Mouse (Mus musculus) left cerebral cortex, postnatal 10 days (tissue): ENCODE measurements at regions not wholly inside any gene's neighbourhood (a gene's known extent, or its start where the extent isn't known, plus 50 kb on each side); places are given as distances from the start of the nearest gene placed in this dataset.
"Not testable (repeated sequence)": the region's sequence is repeated elsewhere in the genome, so short reads cannot be mapped to it uniquely, and the experiment has no call there.

Experiments
- DNase-seq, 2 experiments: peaks; one replicate each; pipeline ENCODE4 v3.0.0; 2021 to 2022; ENCODE audit warnings: low spot score in 2 of 2, mixed read lengths in 1 of 2; ENCODE audit errors: extremely low spot score in 1 of 2
- intact Hi-C: fragments of 180-260 bp; cut with DNase I; formaldehyde crosslinking; loops from one replicate; pipeline ENCODE4 v1.15.1; 2025

- intact Hi-C loops, result no loop called here
- DNase-seq, result no peak
Measured at GRCm38 (mm10) chr1:141716953-141717352, 1471.0 kb downstream of the Kcnt2 start.

GRCm38 (mm10) chr1:141717510-141717909, 1471.6 kb downstream of the Kcnt2 start:
- intact Hi-C loops, result no loop called here
- no peak for DNase-seq

- no peak for DNase-seq
- intact Hi-C loops, result no loop called here
Measured at GRCm38 (mm10) chr1:141741299-141741698, 1495.3 kb downstream of the Kcnt2 start.

DNA sequence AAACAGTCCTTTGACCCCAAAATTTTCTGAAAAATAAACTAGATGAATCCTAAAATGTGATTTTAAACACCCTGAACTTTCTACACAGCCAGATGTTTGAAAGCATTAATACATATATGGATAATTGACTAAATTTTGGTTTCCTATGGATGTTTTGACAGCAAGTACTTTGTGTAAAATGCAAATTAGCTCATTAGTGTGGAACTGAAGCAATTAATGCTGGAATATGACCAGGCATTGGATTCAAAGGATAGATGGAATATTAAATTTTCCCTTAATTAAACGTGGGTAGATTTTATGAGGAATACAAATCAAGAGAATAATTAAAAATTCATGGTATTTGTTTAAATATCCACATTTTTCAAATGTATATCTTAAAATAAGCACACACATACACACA, 1530.1 kb downstream of the Kcnt2 start:
- DNase-seq, result no peak
- intact Hi-C loops, result no loop called here

GRCm38 (mm10) chr1:141783367-141783766, 1537.4 kb downstream of the Kcnt2 start:
- DNase-seq, result peak in 1 of 2 experiments; percentile 31
- intact Hi-C loops, result no loop called here

- peak in 1 of 2 experiments; percentile 24 for DNase-seq
- intact Hi-C loops, result no loop called here
Measured at GRCm38 (mm10) chr1:141813315-141814158, 1567.6 kb downstream of the Kcnt2 start.

GRCm38 (mm10) chr1:141831444-141831843, 1585.5 kb downstream of the Kcnt2 start:
- peak in 1 of 2 experiments; percentile 8 for DNase-seq
- intact Hi-C loops, result no loop called here

GRCm38 (mm10) chr1:141842547-141842946, 1596.6 kb downstream of the Kcnt2 start:
- intact Hi-C loops, result no loop called here
- DNase-seq, result peak in 1 of 2 experiments; percentile 11

- DNase-seq, intact Hi-C loops: not testable (repeated sequence)
Measured at GRCm38 (mm10) chr1:141853841-141854240, 1607.9 kb downstream of the Kcnt2 start.

DNA sequence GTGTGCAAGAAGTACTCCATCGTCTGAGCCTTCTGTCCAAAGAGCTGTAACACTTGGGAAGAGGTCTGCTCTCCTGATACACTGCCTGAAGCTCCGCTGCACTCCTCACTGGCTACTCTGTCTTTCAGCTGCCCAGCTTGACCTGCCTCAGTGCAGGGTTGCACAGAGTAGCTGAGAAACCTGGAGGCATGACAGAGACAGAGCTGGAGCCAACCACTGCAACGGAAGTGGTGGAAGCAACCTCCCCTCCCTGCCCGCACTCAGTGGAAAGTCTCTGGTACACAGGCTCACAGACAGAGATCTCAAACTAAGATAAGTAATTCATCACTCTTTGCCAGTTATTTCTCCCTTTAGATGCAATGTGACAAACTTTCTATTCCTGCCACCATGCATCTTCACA, 1638.4 kb downstream of the Kcnt2 start:
- intact Hi-C loops, result no loop called here

GRCm38 (mm10) chr1:141897924-141898455, 1652.0 kb downstream of the Kcnt2 start:
- DNase-seq, result no peak
- intact Hi-C loops, result no loop called here

More for the DNA sequence above, 1638.4 kb downstream of the Kcnt2 start:
- no peak for DNase-seq

- intact Hi-C loops, result no loop called here
- peak in 1 of 2 experiments; percentile 9 for DNase-seq
Measured at GRCm38 (mm10) chr1:141911714-141912398, 1665.9 kb downstream of the Kcnt2 start.

DNA sequence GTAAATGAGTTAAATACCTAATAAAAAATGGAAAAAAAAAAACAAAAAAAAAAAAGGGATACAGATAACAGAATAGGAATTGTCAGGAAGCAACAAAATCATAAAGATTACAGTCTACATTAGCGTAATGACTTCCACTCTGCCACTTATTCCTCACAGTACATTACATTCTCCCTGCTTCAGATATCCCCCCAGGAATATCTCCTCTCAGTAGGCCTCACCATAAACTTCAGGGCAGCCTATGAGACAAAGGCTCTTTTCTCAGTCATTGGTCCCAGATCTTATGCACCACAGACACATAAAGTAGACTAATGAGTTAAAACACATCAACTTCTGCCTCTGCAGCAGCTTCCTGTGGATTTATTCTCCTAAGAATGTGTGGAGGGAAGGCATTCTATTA, 1680.2 kb downstream of the Kcnt2 start:
- DNase-seq, result no peak
- intact Hi-C loops, result no loop called here

- DNase-seq, result no peak
- intact Hi-C loops, result no loop called here
Measured at GRCm38 (mm10) chr1:141926804-141927203, 1680.8 kb downstream of the Kcnt2 start.

GRCm38 (mm10) chr1:141948055-141948454, 1692.4 kb upstream of the B3galt2 start:
- DNase-seq, result no peak
- intact Hi-C loops, result no loop called here

- no peak for DNase-seq
- intact Hi-C loops, result no loop called here
Measured at GRCm38 (mm10) chr1:141954323-141954867, 1686.1 kb upstream of the B3galt2 start.

GRCm38 (mm10) chr1:141961743-141962142, 1678.7 kb upstream of the B3galt2 start:
- intact Hi-C loops, result no loop called here
- DNase-seq, result no peak

DNA sequence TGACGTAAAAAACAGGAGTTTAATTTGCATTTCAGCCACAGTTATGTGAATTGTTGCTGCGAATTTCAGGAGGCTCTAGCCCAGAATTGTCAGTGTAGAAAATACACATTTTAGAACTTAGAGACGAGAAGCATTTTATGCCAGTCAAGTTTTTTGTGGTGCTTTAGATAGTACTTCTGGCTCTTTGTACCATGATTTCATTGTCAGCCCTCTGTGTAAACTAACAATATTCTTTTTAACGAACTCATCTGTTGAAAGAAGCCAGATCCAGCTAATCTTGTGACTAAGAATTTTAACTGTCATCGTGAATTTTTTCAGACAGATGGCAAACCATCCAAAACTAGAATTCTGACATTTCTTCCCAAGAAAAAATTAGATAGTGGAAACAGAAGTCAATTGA, 1672.3 kb upstream of the B3galt2 start:
- DNase-seq, result peak in 1 of 2 experiments; percentile 25
- intact Hi-C loops, result no loop called here

- intact Hi-C loops, result no loop called here
Measured at GRCm38 (mm10) chr1:141974329-141974728, 1666.1 kb upstream of the B3galt2 start.

DNA sequence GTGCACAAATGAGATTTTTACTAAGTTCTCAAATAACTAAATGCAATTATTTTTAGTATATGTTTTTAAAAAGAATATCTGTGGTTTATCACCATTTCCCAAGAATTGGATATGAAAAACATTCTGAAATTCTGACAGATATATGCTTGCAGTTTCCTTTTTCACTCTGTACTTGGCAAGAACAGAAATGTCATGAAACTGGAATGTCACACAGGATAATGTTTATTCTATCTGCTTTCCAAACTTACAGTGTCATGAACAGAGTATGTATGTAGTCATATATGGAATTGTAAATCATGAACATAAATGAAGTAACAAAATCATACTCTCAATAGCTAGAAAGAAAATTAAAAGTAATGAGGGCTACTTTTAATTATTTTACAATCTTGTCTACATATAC, 1640.7 kb upstream of the B3galt2 start:
- DNase-seq, result no peak

More at GRCm38 (mm10) chr1:141974329-141974728, 1666.1 kb upstream of the B3galt2 start:
- no peak for DNase-seq

More for the DNA sequence above, 1640.7 kb upstream of the B3galt2 start:
- intact Hi-C loops, result no loop called here
